16 mouse cellular contexts compared by ENCODE assay signal in the genomic region with DNA sequence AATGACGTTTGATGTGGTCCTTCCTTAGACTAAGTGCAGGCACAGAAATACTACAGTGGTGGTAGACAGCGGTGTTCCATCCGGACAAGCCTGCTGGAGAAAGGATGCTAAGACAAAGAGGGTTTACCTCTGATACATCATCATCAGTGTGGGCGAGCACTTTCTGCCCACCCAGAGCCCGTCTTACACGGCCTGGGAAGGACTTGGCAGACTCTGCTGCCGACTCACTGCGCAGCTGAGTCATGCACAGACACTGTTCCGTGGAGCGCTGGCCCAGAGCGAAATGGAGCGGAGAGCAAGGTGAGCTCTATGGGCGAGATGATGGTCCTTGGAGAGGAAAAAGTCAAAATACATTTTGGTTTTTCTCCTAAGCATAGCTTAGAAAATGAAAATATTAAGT. TPM values are rescaled to one million over a fixed set of nuclear protein-coding genes. Genes with fewer than 3 reads are reported as not detected.
DNase-seq lines count a peak whose midpoint lies in the region; ATAC-seq and TF ChIP-seq lines count a peak whose summit lies in the region.
"Had no signal": no experiment of that assay in that cellular context is flagged by ENCODE, and none has a peak within 500 bp of the region (broad histone marks: within the 10 kb centered on the region; RNA-seq: fewer than 3 reads in every experiment).

No protein-coding gene starts in this region.

- no peaks in the 10 kb centered on the region for H3K27me3 ChIP-seq in heart, embryonic 15.5 days

- peaks cover 14% of the 10 kb centered on the region for H3K4me1 ChIP-seq in heart, embryonic 15.5 days (replicated peaks)
- H3K4me1 ChIP-seq: embryonic facial prominence, embryonic 10.5 days had no signal

- no peak for DNase-seq in heart, adult 9 months (ENCODE audit: low spot score in 2 of 2)
- DNase-seq in right cerebral cortex, adult 18-20 months: peak; percentile 80
- DNase-seq in right cerebral cortex, postnatal 4 days: no peak
- peak; percentile 56 to 66 for DNase-seq in left cerebral cortex, adult 2 months (ENCODE audit: extremely low spot score in 1 of 2, low spot score in 2 of 2)
- DNase-seq in kidney, postnatal 4 days: no peak
- no peak for DNase-seq in gastrocnemius, postnatal 25 days
- DNase-seq: cerebellum, adult 8-10 months; gastrocnemius, postnatal 36 days; kidney, postnatal 10 days; liver; thymus, postnatal 4 days had no signal

- H3K4me2 ChIP-seq in heart, embryonic 15.5 days: peak overlapping the region; percentile 31; the same call in 1 of the 2 replicates
- H3K4me2 ChIP-seq: midbrain, embryonic 11.5 days had no signal

- H3K4me3 ChIP-seq in heart, embryonic 15.5 days: no peak overlapping the region
- H3K4me3 ChIP-seq in left cerebral cortex, adult 2 months: no peak overlapping the region
- H3K4me3 ChIP-seq: embryonic facial prominence, embryonic 10.5 days had no signal

- intact Hi-C loops in left cerebral cortex, adult 2 months (cut with DNase I): no loop called here

- H3K9me3 ChIP-seq in heart, embryonic 15.5 days (replicated peaks): no peaks in the 10 kb centered on the region
- H3K9me3 ChIP-seq: embryonic facial prominence, embryonic 10.5 days had no signal

- no peak; the same call in none of the 2 replicates for TF ChIP-seq CTCF in left cerebral cortex, adult 2 months (IDR thresholded peaks at IDR 0.05)

- 74% methylated on average over 13 of the region's 13 CpGs for WGBS in heart, embryonic 15.5 days

- no peak overlapping the region for H3K9ac ChIP-seq in heart, embryonic 15.5 days

- H3K36me3 ChIP-seq in heart, embryonic 15.5 days: no peaks in the 10 kb centered on the region

- ATAC-seq in heart, embryonic 15.5 days (replicated peaks; ENCODE audit: insufficient number of reproducible peaks, insufficient read depth, low FRiP score, low read depth): no peak
- ATAC-seq: CD4-positive, CD25-positive, alpha-beta regulatory T cell, adult 4 months; lung, postnatal 0 days had no signal

- H3K27ac ChIP-seq in heart, embryonic 15.5 days: peak overlapping the region; percentile 36
- no peak overlapping the region for H3K27ac ChIP-seq in left cerebral cortex, adult 2 months
- H3K27ac ChIP-seq: embryonic facial prominence, embryonic 10.5 days had no signal

RNA-seq across cellular contexts. Expression of a gene that starts 31.9 kb away (rescaled TPM):
- 16.6 and 17.3 TPM in 2 replicates for polyA plus RNA-seq in heart, embryonic 15.5 days (2015; fragmentation: Nextera tagmentation; extraction: Ambion mirVana)
- total RNA-seq in left cerebral cortex, adult 2 months (2021): 1 to 10 TPM; 9.6 to 9.8 TPM
- total RNA-seq in gastrocnemius, postnatal 25 days (2021): 1 to 10 TPM; 5.3 to 5.7 TPM

RNA-seq across cellular contexts. Expression of a gene that starts 55.9 kb away (rescaled TPM):
- polyA plus RNA-seq in heart, embryonic 15.5 days (2015; fragmentation: Nextera tagmentation; extraction: Ambion mirVana): 25.5 and 29.9 TPM in 2 replicates
- 10 to 100 TPM; 25.0 to 30.6 TPM for total RNA-seq in left cerebral cortex, adult 2 months (2021)
- 10 to 100 TPM; 12.2 to 16.9 TPM for total RNA-seq in gastrocnemius, postnatal 25 days (2021)

Comparison
In these comparisons a context has a peak if more than half of its experiments do, and no peak if none do; other contexts are left out.
1. DNase-seq: peak in right cerebral cortex, adult 18-20 months (single experiment) and left cerebral cortex, adult 2 months (2 of 2); none in heart, adult 9 months (0 of 2), right cerebral cortex, postnatal 4 days (single experiment), kidney, postnatal 4 days (0 of 2) and gastrocnemius, postnatal 25 days (single experiment).